Comparison of ENCODE assay signal across 12 mouse cellular contexts in the genomic region with DNA sequence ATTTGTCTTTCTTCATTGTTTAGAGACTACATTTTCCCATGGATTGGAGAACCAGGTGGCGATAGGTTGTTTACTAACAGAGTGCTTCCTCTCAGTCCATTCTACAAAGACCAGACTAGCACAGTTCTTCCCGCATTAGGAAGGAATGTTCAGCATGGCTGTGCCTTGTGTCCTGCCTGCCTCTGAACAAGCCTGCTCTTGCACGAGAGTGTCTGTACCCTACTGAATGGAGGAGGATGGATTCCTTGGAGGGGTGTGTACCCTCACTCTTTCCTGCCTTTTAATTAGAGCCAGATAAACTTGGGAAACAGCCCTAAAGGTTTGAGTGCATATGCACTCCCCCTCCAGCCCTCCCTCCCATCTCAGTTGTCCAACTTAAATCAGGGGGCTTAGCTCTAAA.
DNase-seq lines count a peak whose midpoint lies in the region; ATAC-seq lines count a peak whose summit lies in the region.
"Had no signal": no experiment of that assay in that cellular context is flagged by ENCODE, and none has a peak within 500 bp of the region (broad histone marks: within the 10 kb centered on the region; RNA-seq: fewer than 3 reads in every experiment).

No protein-coding gene starts in this region.

- peaks cover 14% of the 10 kb centered on the region for H3K36me3 ChIP-seq in heart, embryonic 16.5 days (ENCODE audit: control insufficient read depth, insufficient read depth)
- peaks cover 17% of the 10 kb centered on the region for H3K36me3 ChIP-seq in neural tube, embryonic 12.5 days
- H3K36me3 ChIP-seq in limb, embryonic 10.5 days, result peaks cover 30% of the 10 kb centered on the region
- H3K36me3 ChIP-seq in stomach, embryonic 16.5 days (ENCODE audit: control insufficient read depth, insufficient read depth, low read length), result peaks cover 10% of the 10 kb centered on the region
- no peaks in the 10 kb centered on the region for H3K36me3 ChIP-seq in hindbrain, embryonic 16.5 days (ENCODE audit: control insufficient read depth, insufficient read depth, low read length)

- 0 out of 2 replicates have a peak, but pooled peaks have one; percentile 28 for ATAC-seq in heart, embryonic 16.5 days (replicated peaks; ENCODE audit: extremely low read depth, insufficient read depth, low FRiP score)
- ATAC-seq in neural tube, embryonic 12.5 days (ENCODE audit: low FRiP score, low read depth), result no peak
- ATAC-seq in stomach, embryonic 16.5 days (ENCODE audit: insufficient read depth, low FRiP score), result peak; percentile 71; the same call in 1 of the 2 replicates
- no peak for ATAC-seq in hindbrain, embryonic 16.5 days

- H3K4me2 ChIP-seq in heart, embryonic 16.5 days (ENCODE audit: low read depth, low read length), result peak overlapping the region; percentile 38; the same call in 1 of the 2 replicates
- H3K4me2 ChIP-seq in neural tube, embryonic 12.5 days (replicated peaks), result peak overlapping the region; percentile 35
- H3K4me2 ChIP-seq in stomach, embryonic 16.5 days (ENCODE audit: low read depth, low read length), result peak overlapping the region; percentile 41
- no peak overlapping the region for H3K4me2 ChIP-seq in hindbrain, embryonic 16.5 days (ENCODE audit: low read length)

- 28% methylated on average over 3 of the region's 3 CpGs for WGBS in heart, embryonic 16.5 days
- 36% methylated on average over 3 of the region's 3 CpGs for WGBS in neural tube, embryonic 12.5 days
- 22% methylated on average over 3 of the region's 3 CpGs for WGBS in limb, embryonic 10.5 days
- 23% methylated on average over 3 of the region's 3 CpGs for WGBS in stomach, embryonic 16.5 days
- WGBS in hindbrain, embryonic 16.5 days, result 57% methylated on average over 3 of the region's 3 CpGs

- H3K27ac ChIP-seq in heart, embryonic 16.5 days (ENCODE audit: low read length), result peak overlapping the region; percentile 20; the same call in 1 of the 2 replicates
- no peak overlapping the region for H3K27ac ChIP-seq in neural tube, embryonic 12.5 days
- peak overlapping the region; percentile 86 for H3K27ac ChIP-seq in limb, embryonic 10.5 days
- peak overlapping the region; percentile 52 for H3K27ac ChIP-seq in stomach, embryonic 16.5 days (ENCODE audit: low read length)
- no peak overlapping the region for H3K27ac ChIP-seq in hindbrain, embryonic 16.5 days (ENCODE audit: low read depth, low read length)
- H3K27ac ChIP-seq: liver, embryonic 14.5 days had no signal

- H3K4me3 ChIP-seq in heart, embryonic 16.5 days (ENCODE audit: low read length), result 0 out of 2 replicates have a peak overlapping the region, but pooled peaks have one; percentile 10
- no peak overlapping the region for H3K4me3 ChIP-seq in neural tube, embryonic 12.5 days
- peak overlapping the region; percentile 9; the same call in 1 of the 2 replicates for H3K4me3 ChIP-seq in limb, embryonic 10.5 days
- H3K4me3 ChIP-seq in stomach, embryonic 16.5 days (replicated peaks; ENCODE audit: low read length), result peak overlapping the region; percentile 24
- H3K4me3 ChIP-seq in hindbrain, embryonic 16.5 days (ENCODE audit: low read length), result no peak overlapping the region
- H3K4me3 ChIP-seq: hindbrain, embryonic 12.5 days had no signal

- no peak for DNase-seq in heart, postnatal 4 days
- no peak for DNase-seq in neural tube, embryonic 10.5 days (ENCODE audit: extremely low spot score, low spot score)
- DNase-seq in limb, embryonic 10.5 days (ENCODE audit: low spot score), result no peak
- DNase-seq in retina, embryonic 14.5 days (ENCODE audit: low spot score), result no peak
- DNase-seq: adrenal gland, adult 2 months; cerebellum, adult 18-20 months had no signal

- H3K4me1 ChIP-seq in heart, embryonic 16.5 days (ENCODE audit: control insufficient read depth, insufficient read depth, low read length), result peaks cover 69% of the 10 kb centered on the region
- peaks cover 35% of the 10 kb centered on the region for H3K4me1 ChIP-seq in neural tube, embryonic 12.5 days
- peaks cover 73% of the 10 kb centered on the region for H3K4me1 ChIP-seq in limb, embryonic 10.5 days
- H3K4me1 ChIP-seq in stomach, embryonic 16.5 days (ENCODE audit: control insufficient read depth, insufficient read depth, low read length), result peaks cover 47% of the 10 kb centered on the region
- peaks cover 10% of the 10 kb centered on the region for H3K4me1 ChIP-seq in hindbrain, embryonic 16.5 days (ENCODE audit: control insufficient read depth, insufficient read depth, low read depth, low read length)

- no peaks in the 10 kb centered on the region for H3K27me3 ChIP-seq in heart, embryonic 16.5 days (ENCODE audit: control insufficient read depth, insufficient read depth, low read length)
- no peaks in the 10 kb centered on the region; the same call in 1 of the 2 replicates for H3K27me3 ChIP-seq in neural tube, embryonic 12.5 days (replicated peaks)
- no peaks in the 10 kb centered on the region for H3K27me3 ChIP-seq in limb, embryonic 10.5 days (ENCODE audit: low read depth, poor library complexity, severe bottlenecking)
- no peaks in the 10 kb centered on the region for H3K27me3 ChIP-seq in stomach, embryonic 16.5 days (ENCODE audit: control insufficient read depth, insufficient read depth, low read length)
- H3K27me3 ChIP-seq in hindbrain, embryonic 16.5 days (replicated peaks; ENCODE audit: control insufficient read depth, insufficient read depth, low read length), result no peaks in the 10 kb centered on the region; the same call in 1 of the 2 replicates

- peak overlapping the region; percentile 28; the same call in 1 of the 2 replicates for H3K9ac ChIP-seq in heart, embryonic 16.5 days (ENCODE audit: low read length)
- H3K9ac ChIP-seq in neural tube, embryonic 12.5 days, result no peak overlapping the region
- peak overlapping the region; percentile 53 for H3K9ac ChIP-seq in stomach, embryonic 16.5 days (ENCODE audit: low read length)
- no peak overlapping the region; the same call in 1 of the 2 replicates for H3K9ac ChIP-seq in hindbrain, embryonic 16.5 days (ENCODE audit: low read depth, low read length)
- H3K9ac ChIP-seq: hindbrain, embryonic 12.5 days; liver, embryonic 14.5 days had no signal

- H3K9me3 ChIP-seq in heart, embryonic 16.5 days (replicated peaks; ENCODE audit: control insufficient read depth, low read length), result no peaks in the 10 kb centered on the region
- H3K9me3 ChIP-seq in neural tube, embryonic 12.5 days, result no peaks in the 10 kb centered on the region
- H3K9me3 ChIP-seq in limb, embryonic 10.5 days (replicated peaks), result no peaks in the 10 kb centered on the region
- H3K9me3 ChIP-seq in stomach, embryonic 16.5 days (replicated peaks; ENCODE audit: control insufficient read depth, low read length), result no peaks in the 10 kb centered on the region
- H3K9me3 ChIP-seq in hindbrain, embryonic 16.5 days (ENCODE audit: control insufficient read depth, low read length), result no peaks in the 10 kb centered on the region
- H3K9me3 ChIP-seq: hindbrain, embryonic 12.5 days had no signal

Comparison
In these comparisons a context has a peak if more than half of its experiments do, and no peak if none do; other contexts are left out.
1. ATAC-seq: peak in heart, embryonic 16.5 days (single experiment) and stomach, embryonic 16.5 days (single experiment); none in neural tube, embryonic 12.5 days (single experiment) and hindbrain, embryonic 16.5 days (single experiment).
2. H3K27ac ChIP-seq: peak in heart, embryonic 16.5 days (single experiment), limb, embryonic 10.5 days (single experiment) and stomach, embryonic 16.5 days (single experiment); none in neural tube, embryonic 12.5 days (single experiment) and hindbrain, embryonic 16.5 days (single experiment).
3. H3K4me3 ChIP-seq: peak in heart, embryonic 16.5 days (single experiment), limb, embryonic 10.5 days (single experiment) and stomach, embryonic 16.5 days (single experiment); none in neural tube, embryonic 12.5 days (single experiment) and hindbrain, embryonic 16.5 days (single experiment).
4. H3K9ac ChIP-seq: peak in heart, embryonic 16.5 days (single experiment) and stomach, embryonic 16.5 days (single experiment); none in neural tube, embryonic 12.5 days (single experiment) and hindbrain, embryonic 16.5 days (single experiment).